Mouse (Mus musculus) liver, adult 10 weeks (tissue): ENCODE results near the gene Ttc36. TPM values are rescaled to one million over a fixed set of nuclear protein-coding genes. Genes with fewer than 3 reads are reported as not detected.

Experiments
- polyA plus RNA-seq: library from polyadenylated mRNA; stranded (reverse); fragments of 350-450 nt; fragmentation: Illumina TruSeq; extraction: RNeasy Lipid Tissue Mini Kit (QIAGEN cat#74804); gene quantifications from one replicate; pipeline ENCODE4 v1.2.3, GENCODE M21; 2014; ENCODE audit warnings: low read depth, low replicate concordance

Gene Ttc36
- 104 TPM for polyA plus RNA-seq

DNA sequence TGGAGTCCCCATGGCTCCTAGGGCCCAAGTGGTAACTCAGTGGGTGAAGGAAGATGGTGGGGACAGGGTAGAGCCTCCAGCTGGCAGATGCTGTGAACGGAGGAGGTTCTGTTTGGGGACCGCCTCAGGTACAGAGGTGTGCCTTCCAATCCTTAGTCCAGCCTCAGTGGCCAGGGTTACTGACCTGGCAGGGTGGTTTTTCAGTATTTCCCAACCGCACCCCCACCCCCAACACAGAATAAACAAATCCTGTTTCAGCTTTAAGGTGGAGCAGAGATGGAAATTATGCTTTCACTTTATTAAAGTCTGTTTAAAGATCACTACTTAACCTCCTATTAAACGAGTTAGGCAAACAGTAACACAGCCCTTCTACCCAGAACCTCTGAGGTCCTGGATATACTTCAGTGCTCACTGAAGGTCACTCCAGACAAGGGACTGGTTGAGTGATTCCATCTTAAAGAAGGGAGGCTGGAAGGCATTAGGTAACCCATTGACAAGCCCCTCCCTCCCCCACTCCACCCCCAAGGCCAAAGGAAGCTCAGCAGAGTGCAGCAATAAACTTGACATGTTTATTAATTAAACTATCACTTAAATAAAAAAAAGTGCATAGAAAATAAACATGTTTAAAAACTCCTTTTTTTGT, at the start of gene Ttc36:
Gene Ttc36, minus strand, starts transcription at position 265 of the 643 bp plus-strand sequence.

DNA sequence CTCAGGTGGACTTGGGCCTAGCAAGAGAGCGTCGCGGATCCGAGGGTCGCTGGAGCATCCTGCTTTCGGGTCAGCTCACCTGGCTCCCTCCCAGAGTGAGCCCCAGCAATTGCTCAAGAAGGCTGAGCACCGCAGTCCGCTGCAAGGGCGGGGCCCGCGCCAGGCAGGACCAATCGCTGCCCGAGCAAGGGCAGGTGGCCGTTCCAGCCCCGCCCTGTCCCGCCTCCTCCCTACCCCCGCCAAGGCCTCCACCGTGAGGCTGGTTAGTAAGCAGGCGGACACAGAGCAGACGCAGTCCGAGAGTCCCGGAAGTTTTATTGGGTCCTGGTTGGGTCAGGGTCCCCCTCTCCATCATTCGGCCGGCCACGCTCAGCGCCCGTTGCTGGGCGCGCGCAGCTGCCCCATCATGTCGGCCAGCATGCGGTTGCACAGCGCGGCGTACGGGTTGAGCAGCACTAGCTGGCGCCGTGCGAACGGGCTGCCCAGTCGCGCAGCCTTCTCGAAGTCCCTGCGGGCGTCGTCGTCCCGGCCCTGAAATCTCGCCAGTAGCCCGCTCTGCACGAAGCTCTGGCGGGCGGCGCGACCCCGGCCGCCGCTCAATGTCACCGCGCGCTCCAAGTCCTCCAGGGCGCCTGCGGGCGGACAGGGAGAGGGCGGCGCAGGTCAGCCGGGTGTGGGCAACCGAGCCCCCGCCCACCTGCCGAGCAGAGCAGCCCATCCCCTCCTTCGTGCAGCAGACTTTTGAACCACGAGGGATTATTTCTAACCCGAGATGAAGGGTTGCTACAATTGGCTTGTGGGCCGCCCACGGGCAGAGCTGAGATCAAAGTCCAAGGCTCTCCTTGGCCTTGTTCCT, 3.5 kb downstream of the Ttc36 start, which contains the start of gene Tmem25:
Gene Tmem25, minus strand, starts transcription at position 206 of the 856 bp plus-strand sequence.

DNA sequence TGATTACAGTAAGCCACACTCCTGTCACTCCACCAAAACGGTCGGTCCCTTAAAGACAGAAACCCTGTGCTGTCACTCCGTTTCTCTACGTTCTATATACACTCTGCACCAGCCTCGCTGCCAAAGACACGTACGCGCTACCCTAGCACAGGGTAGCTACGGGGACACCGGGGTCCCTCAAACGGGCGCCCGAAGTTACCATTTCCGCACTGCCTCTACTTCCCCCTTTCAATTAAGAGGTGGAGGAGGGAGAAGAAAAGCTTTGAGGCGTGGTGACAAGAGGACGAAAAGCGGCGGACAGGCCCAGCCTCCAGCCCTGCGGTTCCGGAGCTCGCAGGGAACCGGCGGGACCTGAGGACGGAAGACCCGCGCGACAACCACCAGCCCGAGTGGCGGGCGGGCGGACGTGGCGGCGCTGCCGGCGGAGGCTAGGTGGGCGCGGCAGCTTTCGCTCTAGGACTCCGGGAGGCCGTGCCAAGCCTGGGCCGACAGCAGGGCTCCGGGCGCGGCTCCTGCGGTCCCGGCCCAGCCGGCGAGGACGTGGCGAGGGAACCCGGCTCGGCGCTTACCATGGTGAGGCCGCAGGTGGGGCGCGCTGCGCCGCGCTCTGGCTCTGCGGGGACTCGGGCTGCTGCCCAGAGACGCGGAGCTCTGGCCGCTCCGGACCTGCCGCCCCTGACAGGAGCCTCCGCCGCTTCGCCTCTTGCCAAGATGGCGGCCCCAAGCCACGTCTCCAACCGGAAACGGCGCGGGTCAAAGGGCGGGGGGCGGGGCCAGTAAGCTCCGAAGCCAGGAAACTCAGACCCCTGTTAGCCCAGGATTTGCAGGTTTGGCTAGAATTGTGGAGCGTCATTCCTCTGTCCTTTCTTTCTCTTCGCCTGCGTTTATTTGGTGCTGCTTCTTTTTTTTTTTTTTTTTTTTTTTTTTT, 35.5 kb downstream of the Ttc36 start, which contains the start of the genes Arcn1 and Ift46:
Gene Arcn1, minus strand, starts transcription at position 745 of the 928 bp plus-strand sequence.
Gene Ift46, plus strand, starts transcription at position 808 of the 928 bp plus-strand sequence.

Other genes starting within 250 kb of the Ttc36 start
- 0.24 TPM for gene Cxcr5, start 241.2 kb downstream of the Ttc36 start, polyA plus RNA-seq
- 60.4 TPM for gene Ddx6, start 198.2 kb downstream of the Ttc36 start, polyA plus RNA-seq
- gene Treh, start 129.8 kb downstream of the Ttc36 start, polyA plus RNA-seq: 0.37 TPM
- gene Phldb1, start 67.9 kb downstream of the Ttc36 start, polyA plus RNA-seq: not detected
- gene Arcn1, start 35.2 kb downstream of the Ttc36 start, polyA plus RNA-seq: 170 TPM
- 22.3 TPM for gene Ift46, start 35.2 kb downstream of the Ttc36 start, polyA plus RNA-seq
- gene Tmem25, start 3.8 kb downstream of the Ttc36 start, polyA plus RNA-seq: 8.2 TPM
- 3.3 TPM for gene Kmt2a, start 78.2 kb upstream of the Ttc36 start, polyA plus RNA-seq
- 492 TPM for gene Atp5l, start 117.7 kb upstream of the Ttc36 start, polyA plus RNA-seq
- gene Ube4a, start 162.5 kb upstream of the Ttc36 start, polyA plus RNA-seq: 56.6 TPM
- gene Cd3g, start 177.4 kb upstream of the Ttc36 start, polyA plus RNA-seq: 1.4 TPM
- gene Cd3d, start 178.7 kb upstream of the Ttc36 start, polyA plus RNA-seq: 0.24 TPM
- gene Cd3e, start 206.6 kb upstream of the Ttc36 start, polyA plus RNA-seq: 0.58 TPM
- gene Mpzl2, start 236.7 kb upstream of the Ttc36 start, polyA plus RNA-seq: 49.4 TPM